Mouse (Mus musculus): ENCODE measurements at regions not wholly inside any gene's neighbourhood (a gene's known extent, or its start where the extent isn't known, plus 50 kb on each side); places are given as distances from the start of the nearest gene placed in this dataset.

DNA sequence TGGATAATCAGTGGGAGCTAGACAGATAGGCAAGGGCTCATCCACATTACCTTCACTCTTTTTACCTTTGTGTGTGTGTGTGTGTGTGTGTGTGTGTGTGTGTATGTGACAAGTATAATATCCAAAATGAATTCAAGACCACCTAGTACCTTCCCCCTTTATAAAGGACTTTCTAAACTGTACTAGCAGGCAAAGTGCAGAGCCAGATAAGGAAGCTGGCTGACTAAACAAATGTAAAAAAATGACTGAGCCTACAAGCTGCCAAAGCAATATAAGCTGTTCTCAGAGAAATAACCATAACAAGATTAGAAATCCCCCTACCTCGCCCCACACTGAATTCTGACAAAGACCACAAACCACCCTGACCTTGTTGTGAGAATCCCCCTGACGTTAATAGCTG, 586.8 kb upstream of the Chrm3 start:
- no peaks in the 10 kb centered on the region for H3K4me1 ChIP-seq (ENCODE audit: control insufficient read depth, insufficient read depth, low read length)
- no peak for TF ChIP-seq CTCF (conservative IDR thresholded peaks at IDR 0.05; ENCODE audit: insufficient read depth, insufficient read length, low read depth, low read length)
- TF ChIP-seq POLR2A (IDR thresholded peaks at IDR 0.05; ENCODE audit: low read depth, low read length): no peak
- no peaks in the 10 kb centered on the region for H3K36me3 ChIP-seq (ENCODE audit: control insufficient read depth, insufficient read depth, low read length)
- no peak overlapping the region for H3K4me3 ChIP-seq (ENCODE audit: insufficient read depth, low read depth, low read length)
- 60% methylated on average over 2 of the region's 2 CpGs for WGBS
- no peak overlapping the region for H3K27ac ChIP-seq (ENCODE audit: insufficient read depth, low read depth, low read length)
- no peak for DNase-seq
- no peaks in the 10 kb centered on the region for H3K27me3 ChIP-seq (replicated peaks; ENCODE audit: control insufficient read depth, insufficient read depth, low read length)

DNA sequence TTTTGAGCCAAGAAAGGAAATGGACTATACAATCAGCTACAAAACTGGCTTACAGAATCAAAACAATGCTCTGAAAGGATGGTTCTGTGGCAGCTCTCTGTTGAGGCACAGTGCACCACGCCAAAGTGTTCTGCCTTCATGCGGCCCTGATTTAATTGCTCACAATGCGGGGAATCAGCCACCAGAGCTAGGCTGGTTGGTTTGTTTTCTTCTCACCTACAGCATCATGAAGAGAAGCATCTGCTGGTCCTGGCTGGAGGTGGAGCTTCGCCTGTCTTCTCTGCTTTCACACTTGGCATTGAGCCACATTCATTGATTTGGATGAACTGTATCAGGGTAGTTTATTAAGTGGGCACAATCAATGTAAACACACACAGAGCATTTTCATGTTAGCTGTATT, 583.2 kb upstream of the Chrm3 start:
- 60% methylated on average over 4 of the region's 4 CpGs for WGBS
- H3K36me3 ChIP-seq (ENCODE audit: control insufficient read depth, insufficient read depth, low read length): no peaks in the 10 kb centered on the region
- TF ChIP-seq CTCF (conservative IDR thresholded peaks at IDR 0.05; ENCODE audit: insufficient read depth, insufficient read length, low read depth, low read length): no peak
- no peak for TF ChIP-seq POLR2A (IDR thresholded peaks at IDR 0.05; ENCODE audit: low read depth, low read length)
- no peak overlapping the region for H3K27ac ChIP-seq (ENCODE audit: insufficient read depth, low read depth, low read length)
- no peaks in the 10 kb centered on the region for H3K4me1 ChIP-seq (ENCODE audit: control insufficient read depth, insufficient read depth, low read length)
- no peak for DNase-seq
- H3K4me3 ChIP-seq (ENCODE audit: insufficient read depth, low read depth, low read length): no peak overlapping the region
- no peaks in the 10 kb centered on the region for H3K27me3 ChIP-seq (replicated peaks; ENCODE audit: control insufficient read depth, insufficient read depth, low read length)

DNA sequence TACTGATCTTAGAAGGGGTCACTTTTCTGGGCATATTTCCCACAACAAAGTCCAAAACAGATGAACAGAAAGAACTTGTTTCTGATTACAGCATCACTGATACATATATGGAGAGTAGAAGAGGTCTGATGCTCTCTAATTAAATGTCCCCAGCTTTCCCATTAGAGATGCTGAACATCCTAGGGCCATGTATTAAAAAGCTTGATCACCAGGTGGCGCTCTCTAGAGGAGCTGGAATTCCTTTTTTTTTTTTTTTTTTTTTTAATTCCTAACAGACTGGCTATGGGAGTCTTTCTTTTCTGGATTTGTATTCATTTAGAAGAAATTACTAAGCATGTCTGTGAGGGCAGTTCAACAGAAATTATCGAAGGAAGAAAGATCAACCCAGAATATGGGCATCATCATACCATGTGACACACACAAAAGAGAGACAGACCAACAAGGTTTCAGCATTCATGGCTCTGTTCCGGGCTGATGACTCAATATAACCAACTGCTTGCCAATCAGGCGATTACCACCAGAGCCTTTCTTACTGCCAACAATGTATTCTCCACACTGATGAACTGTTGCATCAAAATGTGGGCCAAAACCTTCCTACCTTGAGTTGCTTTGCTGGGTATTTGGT, 581.5 kb upstream of the Chrm3 start:
- 65% methylated on average over 4 of the region's 4 CpGs for WGBS
- H3K4me3 ChIP-seq (ENCODE audit: insufficient read depth, low read depth, low read length): no peak overlapping the region
- H3K4me1 ChIP-seq (ENCODE audit: control insufficient read depth, insufficient read depth, low read length): no peaks in the 10 kb centered on the region
- no peaks in the 10 kb centered on the region for H3K27me3 ChIP-seq (replicated peaks; ENCODE audit: control insufficient read depth, insufficient read depth, low read length)
- TF ChIP-seq POLR2A (IDR thresholded peaks at IDR 0.05; ENCODE audit: low read depth, low read length): no peak
- no peak for TF ChIP-seq CTCF (conservative IDR thresholded peaks at IDR 0.05; ENCODE audit: insufficient read depth, insufficient read length, low read depth, low read length)
- DNase-seq: peak; percentile 24
- H3K36me3 ChIP-seq (ENCODE audit: control insufficient read depth, insufficient read depth, low read length): no peaks in the 10 kb centered on the region
- H3K27ac ChIP-seq (ENCODE audit: insufficient read depth, low read depth, low read length): no peak overlapping the region

DNA sequence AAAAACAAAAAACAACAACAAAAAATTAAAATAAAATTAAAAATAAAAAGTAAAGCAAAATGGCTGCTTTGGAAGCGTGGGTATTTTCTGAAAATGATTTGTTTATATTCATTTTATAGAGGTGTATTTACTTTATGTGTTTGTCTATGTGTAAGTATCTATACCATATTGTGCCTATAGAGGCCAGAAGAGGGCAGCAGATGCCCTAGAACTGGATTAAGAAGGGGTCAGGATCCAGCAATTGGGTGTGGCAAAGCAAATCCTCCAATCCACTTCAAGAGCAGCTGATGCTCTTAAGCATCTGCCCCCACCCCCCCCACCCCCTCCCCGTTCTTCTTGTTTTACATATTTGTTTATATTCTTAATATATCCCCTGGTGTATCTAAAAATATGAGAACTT, 577.6 kb upstream of the Chrm3 start:
- Histone ChIP-seq H3K27ac (ENCODE audit: insufficient read depth, low read depth, low read length) (no peak overlapping the region), H3K27me3 (replicated peaks; ENCODE audit: control insufficient read depth, insufficient read depth, low read length) (no peaks in the 10 kb centered on the region), H3K4me1 (ENCODE audit: control insufficient read depth, insufficient read depth, low read length) (no peaks in the 10 kb centered on the region), H3K4me3 (ENCODE audit: insufficient read depth, low read depth, low read length) (no peak overlapping the region), H3K36me3 (ENCODE audit: control insufficient read depth, insufficient read depth, low read length) (no peaks in the 10 kb centered on the region)
- TF ChIP-seq CTCF (conservative IDR thresholded peaks at IDR 0.05; ENCODE audit: insufficient read depth, insufficient read length, low read depth, low read length) (no peak), POLR2A (IDR thresholded peaks at IDR 0.05; ENCODE audit: low read depth, low read length) (no peak)
- DNase-seq: no peak
- 97% methylated on average over 2 of the region's 2 CpGs for WGBS

DNA sequence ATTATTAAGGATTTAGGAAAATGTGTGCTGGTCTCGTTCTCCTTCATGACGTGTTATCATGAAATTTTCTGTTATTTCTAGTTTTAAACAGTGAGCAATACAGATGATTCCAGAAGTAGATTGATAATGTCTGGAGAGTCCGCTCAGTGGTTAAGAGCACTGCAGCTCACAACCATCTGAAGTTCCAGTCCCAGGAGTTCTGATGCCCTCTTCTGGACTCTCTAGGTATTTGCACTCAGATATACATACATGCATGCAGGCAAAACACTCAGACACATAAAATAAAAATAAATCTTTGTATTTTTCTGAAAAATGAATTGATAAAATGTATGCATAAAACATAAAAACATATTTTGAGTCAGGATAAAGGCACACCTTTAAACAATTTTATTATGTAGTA, 570.1 kb upstream of the Chrm3 start:
- TF ChIP-seq CTCF (conservative IDR thresholded peaks at IDR 0.05; ENCODE audit: insufficient read depth, insufficient read length, low read depth, low read length): no peak
- no peak for TF ChIP-seq POLR2A (IDR thresholded peaks at IDR 0.05; ENCODE audit: low read depth, low read length)
- 96% methylated on average over 3 of the region's 3 CpGs for WGBS
- no peaks in the 10 kb centered on the region for H3K4me1 ChIP-seq (ENCODE audit: control insufficient read depth, insufficient read depth, low read length)
- no peak overlapping the region for H3K27ac ChIP-seq (ENCODE audit: insufficient read depth, low read depth, low read length)
- H3K4me3 ChIP-seq (ENCODE audit: insufficient read depth, low read depth, low read length): no peak overlapping the region
- H3K27me3 ChIP-seq (replicated peaks; ENCODE audit: control insufficient read depth, insufficient read depth, low read length): no peaks in the 10 kb centered on the region
- H3K36me3 ChIP-seq (ENCODE audit: control insufficient read depth, insufficient read depth, low read length): no peaks in the 10 kb centered on the region
- DNase-seq: peak; percentile 10

DNA sequence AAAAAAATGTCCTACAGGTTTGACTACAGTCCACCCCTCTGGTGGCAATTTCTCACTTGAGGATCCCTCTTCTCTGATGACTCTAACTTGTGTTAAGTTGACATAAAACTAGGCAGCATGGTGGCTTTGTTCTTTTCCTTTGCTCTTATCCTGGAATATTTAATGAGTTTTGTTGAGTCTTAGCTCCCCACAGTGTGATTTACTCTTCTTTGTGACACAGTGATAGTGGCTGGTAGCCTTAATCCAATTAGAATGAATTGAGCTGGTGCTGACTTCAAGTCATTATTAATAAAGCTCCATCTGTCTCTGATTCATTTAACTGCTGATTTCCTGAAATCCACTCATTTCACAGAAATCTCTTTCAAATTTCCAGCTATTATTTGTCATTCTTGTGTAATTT, 553.7 kb upstream of the Chrm3 start:
- Histone ChIP-seq H3K27ac (ENCODE audit: insufficient read depth, low read depth, low read length) (no peak overlapping the region), H3K36me3 (ENCODE audit: control insufficient read depth, insufficient read depth, low read length) (no peaks in the 10 kb centered on the region), H3K27me3 (replicated peaks; ENCODE audit: control insufficient read depth, insufficient read depth, low read length) (no peaks in the 10 kb centered on the region), H3K4me1 (ENCODE audit: control insufficient read depth, insufficient read depth, low read length) (no peaks in the 10 kb centered on the region), H3K4me3 (ENCODE audit: insufficient read depth, low read depth, low read length) (no peak overlapping the region)
- TF ChIP-seq CTCF (conservative IDR thresholded peaks at IDR 0.05; ENCODE audit: insufficient read depth, insufficient read length, low read depth, low read length): no peak
- TF ChIP-seq POLR2A (IDR thresholded peaks at IDR 0.05; ENCODE audit: low read depth, low read length): no peak
- DNase-seq: no peak

DNA sequence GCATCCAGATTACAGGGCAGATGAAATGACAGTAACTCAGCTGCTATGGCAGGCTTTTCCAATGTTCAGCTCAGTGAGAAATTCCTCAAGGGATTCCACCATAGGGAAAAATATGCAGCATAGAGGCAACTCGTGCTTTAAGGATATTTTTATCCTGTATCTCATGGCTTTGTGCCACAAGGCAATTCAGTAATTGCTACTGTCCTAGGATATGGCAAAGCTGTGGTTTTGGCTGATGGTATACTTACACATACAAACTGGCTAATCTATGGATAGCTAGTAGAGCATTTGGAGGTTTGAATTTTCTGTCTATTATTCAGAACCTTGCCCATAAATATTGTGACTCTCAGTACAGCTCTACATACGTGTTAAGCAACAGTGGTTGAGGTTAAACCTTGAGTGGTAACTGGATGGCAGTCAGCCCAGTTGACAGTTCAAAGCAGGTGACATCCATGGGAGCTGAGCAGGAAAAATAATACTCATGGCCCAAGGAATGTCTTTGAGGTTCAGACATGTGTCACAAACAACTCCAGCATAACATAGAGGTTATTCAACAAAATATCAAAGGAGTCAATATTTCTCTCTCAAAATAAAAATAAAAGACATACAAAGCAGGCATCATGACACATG, 548.6 kb upstream of the Chrm3 start:
- Histone ChIP-seq H3K4me3 (ENCODE audit: insufficient read depth, low read depth, low read length) (no peak overlapping the region), H3K27ac (ENCODE audit: insufficient read depth, low read depth, low read length) (no peak overlapping the region), H3K27me3 (replicated peaks; ENCODE audit: control insufficient read depth, insufficient read depth, low read length) (no peaks in the 10 kb centered on the region), H3K4me1 (ENCODE audit: control insufficient read depth, insufficient read depth, low read length) (no peaks in the 10 kb centered on the region), H3K36me3 (ENCODE audit: control insufficient read depth, insufficient read depth, low read length) (no peaks in the 10 kb centered on the region)
- DNase-seq: no peak
- 35% methylated on average over 2 of the region's 2 CpGs for WGBS
- TF ChIP-seq POLR2A (IDR thresholded peaks at IDR 0.05; ENCODE audit: low read depth, low read length) (no peak), CTCF (conservative IDR thresholded peaks at IDR 0.05; ENCODE audit: insufficient read depth, insufficient read length, low read depth, low read length) (no peak)

Data from kidney, adult 2 months (tissue).